In the genomic region with DNA sequence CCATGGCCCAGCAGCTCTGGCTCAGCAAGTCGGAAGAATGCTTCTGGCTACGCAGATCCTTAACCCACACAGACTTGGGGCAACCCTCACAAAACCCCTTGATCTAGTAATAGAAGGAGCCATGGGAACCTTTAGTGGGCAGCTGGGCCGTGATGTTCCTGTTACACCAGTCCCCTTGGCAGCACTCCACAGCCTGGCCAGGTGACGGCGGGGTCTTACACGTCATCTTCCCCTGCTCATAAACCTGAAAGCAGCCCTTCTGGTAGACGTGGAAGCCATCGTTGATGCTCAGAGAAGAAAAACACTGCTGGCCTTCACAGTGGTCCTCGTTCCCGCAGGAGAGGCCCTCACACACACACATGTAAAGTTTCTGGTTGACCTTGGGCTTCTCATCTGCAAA, we compare ENCODE assay signal across 47 mouse cellular contexts. TPM values are rescaled to one million over a fixed set of nuclear protein-coding genes. Genes with fewer than 3 reads are reported as not detected.
"Had no signal": no experiment of that assay in that cellular context is flagged by ENCODE, and none has a peak within 500 bp of the region (broad histone marks: within the 10 kb centered on the region; RNA-seq: fewer than 3 reads in every experiment).

No protein-coding gene starts in this region.

- H3K9ac ChIP-seq: limb, embryonic 12.5 days; limb, embryonic 13.5 days; limb, embryonic 15.5 days; liver, embryonic 12.5 days; liver, embryonic 13.5 days; liver, embryonic 14.5 days; liver, embryonic 15.5 days; liver, postnatal 0 days; lung, embryonic 14.5 days; lung, embryonic 15.5 days; midbrain, embryonic 12.5 days; midbrain, embryonic 13.5 days; midbrain, embryonic 15.5 days; neural tube, embryonic 12.5 days had no signal

- H3K27ac ChIP-seq: left cerebral cortex, adult 2 months; limb, embryonic 10.5 days; limb, embryonic 12.5 days; limb, embryonic 13.5 days; limb, embryonic 15.5 days; liver, embryonic 12.5 days; liver, embryonic 13.5 days; liver, embryonic 14.5 days; liver, embryonic 15.5 days; lung, embryonic 15.5 days; macrophage; midbrain, embryonic 12.5 days; midbrain, embryonic 13.5 days; midbrain, embryonic 15.5 days; neural tube, embryonic 12.5 days had no signal

- H3K36me3 ChIP-seq: liver, embryonic 12.5 days; liver, embryonic 13.5 days; liver, embryonic 15.5 days; lung, embryonic 15.5 days; midbrain, embryonic 12.5 days; midbrain, embryonic 13.5 days; midbrain, embryonic 15.5 days; neural tube, embryonic 12.5 days had no signal

- DNase-seq: left cerebral cortex, postnatal 4 days; liver; liver, embryonic 13.5 days; liver, postnatal 0 days; lung, adult 18-20 months; lung, adult 2 months; lung, embryonic 14.5 days; lung, postnatal 10 days; lung, postnatal 14 days; lung, postnatal 36 days; lung, postnatal 4 days; midbrain, embryonic 14.5 days had no signal

- H3K4me3 ChIP-seq: left cerebral cortex, adult 2 months; limb, embryonic 10.5 days; limb, embryonic 12.5 days; limb, embryonic 13.5 days; limb, embryonic 15.5 days; liver, embryonic 12.5 days; liver, embryonic 13.5 days; liver, embryonic 15.5 days; lung, embryonic 15.5 days; megakaryocyte, embryonic 14.5 days; midbrain, embryonic 12.5 days; midbrain, embryonic 13.5 days; midbrain, embryonic 15.5 days; myocyte; neural tube, embryonic 12.5 days had no signal

- H3K9me3 ChIP-seq: limb, embryonic 10.5 days; limb, embryonic 12.5 days; limb, embryonic 13.5 days; limb, embryonic 15.5 days; liver, embryonic 12.5 days; liver, embryonic 13.5 days; liver, embryonic 15.5 days; lung, embryonic 15.5 days; megakaryocyte, embryonic 14.5 days; midbrain, embryonic 12.5 days; midbrain, embryonic 13.5 days; midbrain, embryonic 15.5 days; neural tube, embryonic 12.5 days had no signal

- H3K27me3 ChIP-seq: limb, embryonic 12.5 days; limb, embryonic 13.5 days; limb, embryonic 15.5 days; liver, embryonic 12.5 days; liver, embryonic 13.5 days; liver, embryonic 15.5 days; lung, embryonic 15.5 days; megakaryocyte, embryonic 14.5 days; midbrain, embryonic 12.5 days; midbrain, embryonic 13.5 days; midbrain, embryonic 15.5 days; neural tube, embryonic 12.5 days had no signal

- H3K4me1 ChIP-seq: liver, embryonic 15.5 days; megakaryocyte, embryonic 14.5 days; neural tube, embryonic 12.5 days had no signal

- ATAC-seq: liver, embryonic 12.5 days; liver, postnatal 0 days; lung, postnatal 0 days; midbrain, embryonic 13.5 days; midbrain, embryonic 15.5 days; midbrain, embryonic 16.5 days had no signal

- H3K4me2 ChIP-seq: limb, embryonic 12.5 days; limb, embryonic 13.5 days; limb, embryonic 15.5 days; liver, embryonic 11.5 days; liver, embryonic 12.5 days; liver, embryonic 13.5 days; liver, embryonic 15.5 days; lung, embryonic 14.5 days; lung, embryonic 15.5 days; midbrain, embryonic 12.5 days; midbrain, embryonic 13.5 days; midbrain, embryonic 15.5 days; neural tube, embryonic 12.5 days had no signal

RNA-seq across cellular contexts. Expression of a gene that starts 9.6 kb away (rescaled TPM):
- total RNA-seq: left cerebral cortex, adult 2 months; left cerebral cortex, adult 8-10 months; left cerebral cortex, postnatal 10 days; left cerebral cortex, postnatal 14 days; left cerebral cortex, postnatal 25 days; left cerebral cortex, postnatal 36 days; left cerebral cortex, postnatal 4 days; liver, adult 2 months; megakaryocyte progenitor cell, adult 5-6 weeks; megakaryocyte, adult 5-6 weeks; megakaryocyte-erythroid progenitor cell, adult 5-6 weeks; midbrain, postnatal 0 days; monocyte, adult 5-6 weeks had no signal
- polyA plus RNA-seq: limb, embryonic 10.5 days; limb, embryonic 11.5 days; limb, embryonic 12.5 days; limb, embryonic 13.5 days; limb, embryonic 14.5 days; limb, embryonic 15.5 days; liver, adult 2 months; liver, embryonic 11.5 days; liver, embryonic 12.5 days; liver, embryonic 13.5 days; liver, embryonic 14.5 days; liver, embryonic 15.5 days; liver, embryonic 16.5 days; liver, postnatal 0 days; lung, adult 2 months; lung, embryonic 14.5 days; lung, embryonic 15.5 days; lung, embryonic 16.5 days; lung, postnatal 0 days; macrophage; midbrain, embryonic 12.5 days; midbrain, embryonic 13.5 days; midbrain, embryonic 14.5 days; midbrain, embryonic 15.5 days; midbrain, embryonic 16.5 days; midbrain, postnatal 0 days; myocyte; neural tube, embryonic 11.5 days; neural tube, embryonic 12.5 days had no signal
